Mouse (Mus musculus) layer of hippocampus, adult 2 months (tissue): ENCODE data around the gene Ptger1. TPM values are rescaled to one million over a fixed set of nuclear protein-coding genes. Genes with fewer than 3 reads are reported as not detected.
A peak's percentile ranks its signal among the peaks of the same experiment; 100 is the strongest.

Experiments
- DNase-seq, 2 experiments: peaks; one replicate each; pipeline ENCODE4 v3.0.0; 2022; ENCODE audit warnings: low spot score in 2 of 2
- H3K27ac ChIP-seq: fragments of 200-600 bp; 2 replicates; pipeline ENCODE4 v1.8.1; 2022
- H3K4me3 ChIP-seq: fragments of 200-600 bp; 2 replicates; pipeline ENCODE4 v1.8.1; 2022; ENCODE audit warnings: mild to moderate bottlenecking
- CTCF ChIP-seq: fragments of 200-600 bp; conservative IDR thresholded peaks from 2 replicates; pipeline ENCODE4 v1.8.1; 2022; ENCODE audit warnings: antibody characterized with exemption, mild to moderate bottlenecking, moderate library complexity
- total RNA-seq, 2 experiments: library from RNA; stranded (reverse); gene quantifications; 2 replicates each; pipeline ENCODE4 v1.2.3; 2021

The Ptger1 gene
- total RNA-seq, 2 experiments from 2014 or later: 0.42 to 0.84 TPM

- H3K4me3 ChIP-seq: no peak overlapping the region
- peak overlapping the region; percentile 68 for H3K27ac ChIP-seq
- peak; percentile 99 for TF ChIP-seq CTCF
- DNase-seq: peak; percentile 84 to 90
Measured at GRCm38 (mm10) chr8:83662421-83662826, 4.1 kb upstream of the Ptger1 start.

DNA sequence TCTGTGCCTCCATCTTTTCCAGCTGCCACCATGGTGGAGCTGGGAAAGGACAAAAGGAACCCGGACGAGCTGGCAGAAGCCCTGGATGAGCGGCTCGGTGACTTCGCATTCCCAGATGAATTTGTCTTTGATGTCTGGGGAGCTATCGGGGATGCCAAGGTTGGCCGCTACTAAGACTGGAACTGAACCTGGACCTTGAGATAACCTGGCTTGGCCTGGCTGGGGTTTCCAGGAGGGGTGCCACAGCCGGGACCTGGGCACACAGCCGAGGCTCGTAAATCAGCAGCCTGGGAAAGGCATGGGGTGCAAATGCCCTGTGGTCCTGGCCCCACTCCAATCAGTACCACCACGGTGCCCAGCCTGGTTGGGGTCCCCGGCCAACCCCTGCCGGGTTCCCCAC, 2.4 kb upstream of the Ptger1 start:
- Histone ChIP-seq H3K27ac (no peak overlapping the region), H3K4me3 (no peak overlapping the region)
- TF ChIP-seq CTCF: no peak
- no peak for DNase-seq

GRCm38 (mm10) chr8:83664931-83665625, 1.4 kb upstream of the Ptger1 start:
- H3K4me3 ChIP-seq: no peak overlapping the region
- 0 out of 2 replicates have a peak overlapping the region, but pooled peaks have one; percentile 14 for H3K27ac ChIP-seq
- TF ChIP-seq CTCF: no peak
- DNase-seq: no peak

- Histone ChIP-seq H3K27ac (peak overlapping the region; percentile 57; the same call in 1 of the 2 replicates), H3K4me3 (no peak overlapping the region)
- TF ChIP-seq CTCF: no peak
- DNase-seq: no peak
Measured at GRCm38 (mm10) chr8:83666866-83667234, 372 bp downstream of the Ptger1 start.

GRCm38 (mm10) chr8:83667526-83667925, 1.0 kb downstream of the Ptger1 start:
- no peak overlapping the region for H3K4me3 ChIP-seq
- TF ChIP-seq CTCF: no peak
- no peak for DNase-seq
- H3K27ac ChIP-seq: peak overlapping the region; percentile 75; the same call in 1 of the 2 replicates

DNA sequence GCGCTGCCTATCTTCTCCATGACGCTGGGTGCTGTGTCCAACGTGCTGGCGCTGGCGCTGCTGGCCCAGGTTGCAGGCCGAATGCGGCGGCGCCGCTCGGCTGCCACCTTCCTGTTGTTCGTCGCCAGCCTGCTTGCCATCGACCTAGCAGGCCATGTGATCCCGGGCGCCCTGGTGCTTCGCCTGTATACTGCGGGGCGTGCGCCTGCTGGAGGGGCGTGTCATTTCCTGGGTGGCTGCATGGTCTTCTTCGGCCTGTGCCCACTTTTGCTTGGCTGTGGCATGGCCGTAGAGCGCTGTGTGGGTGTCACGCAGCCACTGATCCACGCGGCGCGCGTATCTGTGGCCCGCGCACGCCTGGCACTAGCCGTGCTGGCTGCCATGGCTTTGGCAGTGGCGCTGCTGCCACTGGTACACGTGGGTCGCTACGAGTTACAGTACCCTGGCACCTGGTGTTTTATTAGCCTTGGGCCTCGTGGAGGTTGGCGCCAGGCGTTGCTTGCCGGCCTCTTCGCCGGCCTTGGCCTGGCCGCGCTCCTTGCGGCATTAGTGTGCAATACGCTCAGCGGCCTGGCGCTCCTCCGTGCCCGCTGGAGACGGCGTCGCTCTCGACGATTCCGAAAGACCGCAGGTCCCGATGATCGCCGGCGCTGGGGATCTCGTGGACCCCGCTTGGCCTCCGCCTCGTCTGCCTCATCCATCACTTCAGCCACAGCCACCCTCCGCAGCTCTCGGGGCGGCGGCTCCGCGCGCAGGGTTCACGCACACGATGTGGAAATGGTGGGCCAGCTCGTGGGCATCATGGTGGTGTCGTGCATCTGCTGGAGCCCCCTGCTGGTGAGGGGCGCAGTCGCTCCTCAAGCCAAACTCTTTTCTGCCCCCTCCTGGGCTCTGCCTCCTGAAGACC, 1.8 kb downstream of the Ptger1 start:
- peak in 1 of 2 experiments; percentile 66 for DNase-seq
- peak overlapping the region; percentile 75 for H3K27ac ChIP-seq
- H3K4me3 ChIP-seq: peak overlapping the region; percentile 37
- peak; percentile 87 for TF ChIP-seq CTCF

DNA sequence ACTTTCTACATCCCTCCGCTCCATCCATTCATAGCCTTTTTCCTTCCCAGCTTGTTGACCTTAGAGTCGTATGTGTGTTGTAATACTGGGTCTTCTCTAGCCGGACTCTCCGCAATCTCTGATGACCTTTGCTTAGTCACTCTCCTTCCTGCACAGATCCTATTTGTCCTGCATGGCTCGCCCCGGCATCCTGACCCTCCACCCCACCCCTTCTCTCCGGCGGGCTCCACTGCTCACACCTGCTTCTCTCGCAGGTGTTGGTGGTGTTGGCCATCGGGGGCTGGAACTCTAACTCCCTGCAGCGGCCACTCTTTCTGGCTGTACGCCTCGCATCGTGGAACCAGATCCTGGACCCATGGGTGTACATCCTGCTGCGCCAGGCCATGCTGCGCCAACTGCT, 2.5 kb downstream of the Ptger1 start:
- DNase-seq: no peak
- H3K27ac ChIP-seq: no peak overlapping the region
- TF ChIP-seq CTCF: no peak
- no peak overlapping the region for H3K4me3 ChIP-seq

DNA sequence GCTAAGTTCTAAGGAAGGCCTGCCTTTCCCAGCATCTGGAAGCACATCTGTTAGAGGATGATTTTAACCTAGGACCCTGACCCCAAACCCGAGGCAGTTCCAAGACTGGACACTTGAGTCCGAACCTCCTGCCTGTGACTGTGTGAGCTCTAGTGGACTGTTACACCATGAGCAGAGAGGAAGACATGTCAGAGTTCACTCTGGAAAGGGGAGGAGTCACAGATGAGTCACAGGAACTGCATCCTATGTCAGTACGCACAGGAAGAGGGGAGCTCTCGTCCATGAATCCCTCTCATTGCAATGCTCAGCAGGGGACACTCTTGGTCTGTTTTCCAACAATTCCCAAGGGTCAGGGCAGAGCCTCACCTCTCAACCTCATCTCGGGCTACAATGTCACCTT, 6.5 kb downstream of the Ptger1 start:
- DNase-seq: no peak

DNA sequence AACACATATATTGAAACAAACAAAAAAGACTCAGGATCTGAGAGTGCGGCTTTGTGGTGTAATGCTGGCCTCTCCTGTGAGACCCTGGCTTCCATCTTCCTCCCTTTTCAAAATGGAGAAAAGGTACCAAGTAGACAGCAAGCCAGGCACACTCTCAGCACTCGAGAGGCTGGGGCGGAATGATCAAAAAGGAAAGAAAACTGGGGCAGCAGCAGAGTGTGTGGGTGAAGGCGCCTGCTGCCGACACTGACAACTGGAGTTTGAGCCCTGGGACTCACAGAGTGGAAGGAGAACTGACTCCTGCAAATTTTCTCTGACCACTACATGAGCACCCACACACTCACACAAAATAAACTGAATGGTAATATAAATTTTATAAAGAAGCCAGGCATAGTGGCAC, 8.0 kb downstream of the Ptger1 start:
- Histone ChIP-seq H3K4me3 (no peak overlapping the region), H3K27ac (peak overlapping the region; percentile 49)
- no peak for DNase-seq
- no peak for TF ChIP-seq CTCF

More for the DNA sequence above, 6.5 kb downstream of the Ptger1 start:
- no peak for TF ChIP-seq CTCF
- H3K4me3 ChIP-seq: no peak overlapping the region
- H3K27ac ChIP-seq: no peak overlapping the region

DNA sequence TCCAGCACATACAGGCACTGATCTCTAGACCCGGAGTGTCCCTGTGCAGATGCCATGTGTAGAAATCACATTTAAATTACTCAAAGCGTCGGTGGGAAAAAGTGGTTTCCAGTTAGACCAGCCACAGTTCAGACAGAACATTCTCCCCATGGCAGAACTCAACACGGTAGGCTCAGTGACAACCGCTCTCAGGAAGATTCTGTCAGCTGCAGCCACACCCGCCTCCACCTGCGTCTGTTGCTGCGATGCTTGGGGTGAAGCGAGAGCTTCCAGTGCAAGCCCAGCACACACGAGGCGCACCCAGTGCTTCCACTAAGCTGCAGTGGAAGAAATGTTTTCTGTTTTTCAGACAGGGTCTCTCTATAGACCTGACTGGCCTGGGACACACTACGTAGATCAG, 13.4 kb downstream of the Ptger1 start:
- no peak for TF ChIP-seq CTCF

GRCm38 (mm10) chr8:83680603-83681002, 14.1 kb downstream of the Ptger1 start:
- no peak for TF ChIP-seq CTCF

More for the DNA sequence above, 13.4 kb downstream of the Ptger1 start:
- no peak for DNase-seq
- peak overlapping the region; percentile 82 for H3K27ac ChIP-seq
- no peak overlapping the region for H3K4me3 ChIP-seq

DNA sequence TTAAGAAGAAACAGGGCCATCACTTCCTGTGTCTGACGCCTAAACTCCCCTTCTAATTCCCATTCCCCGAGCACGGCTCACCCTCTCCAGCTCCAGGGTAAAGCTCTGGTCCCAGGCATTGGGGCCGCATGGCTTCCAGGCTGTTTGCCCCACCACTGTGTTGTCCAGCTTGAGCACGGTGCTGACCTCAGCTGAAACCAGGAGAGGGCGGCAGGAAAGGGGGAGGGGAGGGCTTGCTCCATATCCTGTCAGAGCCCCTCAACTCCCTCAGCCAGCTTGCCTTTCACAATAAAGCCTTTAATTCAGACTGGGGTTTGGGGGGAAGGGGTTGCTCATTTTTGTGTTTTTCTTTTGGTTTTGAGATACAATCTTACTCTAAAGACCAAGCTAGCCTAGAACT, 14.6 kb downstream of the Ptger1 start:
- DNase-seq: no peak
- no peak for TF ChIP-seq CTCF
- no peak overlapping the region for H3K4me3 ChIP-seq
- H3K27ac ChIP-seq: peak overlapping the region; percentile 82; the same call in 1 of the 2 replicates

More at GRCm38 (mm10) chr8:83680603-83681002, 14.1 kb downstream of the Ptger1 start:
- Histone ChIP-seq H3K4me3 (no peak overlapping the region), H3K27ac (peak overlapping the region; percentile 82; the same call in 1 of the 2 replicates)
- no peak for DNase-seq

DNA sequence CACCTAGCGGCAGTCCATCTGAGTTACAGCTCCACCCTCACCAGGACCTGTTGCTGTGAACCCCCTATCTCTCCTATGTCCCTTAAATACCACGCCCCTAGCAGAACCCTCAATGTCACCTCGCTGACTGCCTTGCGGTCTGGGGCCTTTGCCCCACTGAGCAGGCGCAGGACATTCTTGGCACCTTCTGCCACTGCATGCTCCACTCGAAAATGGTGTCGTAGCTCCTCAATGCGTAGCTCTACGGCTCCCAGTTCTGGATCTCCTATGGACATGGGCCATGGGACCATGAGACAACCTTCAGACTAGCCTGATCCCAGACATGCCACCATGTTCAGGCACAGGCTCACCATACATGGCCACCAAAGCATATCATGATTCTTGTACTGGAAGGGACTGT, 18.0 kb downstream of the Ptger1 start:
- Histone ChIP-seq H3K4me3 (no peak overlapping the region), H3K27ac (no peak overlapping the region)
- DNase-seq: no peak
- TF ChIP-seq CTCF: no peak
